Mouse (Mus musculus): Measurements from ENCODE around the gene Keap1. TPM values are rescaled to one million over a fixed set of nuclear protein-coding genes. Genes with fewer than 3 reads are reported as not detected.
"Not testable (repeated sequence)": the region's sequence is repeated elsewhere in the genome, so short reads cannot be mapped to it uniquely, and the experiment has no call there.

Gene Keap1
- total RNA-seq, 4 experiments from 2014 or later, result 52.8 to 60.0 (median 56.6) TPM

- DNase-seq (ENCODE audit: low spot score in 2 of 2), result no peak
These were observed 5.8 kb downstream of the Keap1 start for GRCm38 (mm10) chr9:21233366-21233765.

- no peak for DNase-seq (ENCODE audit: low spot score in 2 of 2)
These were observed 6.3 kb downstream of the Keap1 start for GRCm38 (mm10) chr9:21232867-21233266.

- no peak for DNase-seq (ENCODE audit: low spot score in 2 of 2)
These were observed 7.6 kb downstream of the Keap1 start for GRCm38 (mm10) chr9:21231551-21231950.

GRCm38 (mm10) chr9:21227342-21227741, 11.8 kb downstream of the Keap1 start:
- DNase-seq (ENCODE audit: low spot score in 2 of 2), result no peak

GRCm38 (mm10) chr9:21225415-21225758, 13.8 kb downstream of the Keap1 start:
- DNase-seq (ENCODE audit: low spot score in 2 of 2), result no peak

- no peak for DNase-seq (ENCODE audit: low spot score in 2 of 2)
These were observed 14.4 kb downstream of the Keap1 start for GRCm38 (mm10) chr9:21224576-21225414.

- DNase-seq (ENCODE audit: low spot score in 2 of 2), result no peak
These were observed 15.3 kb downstream of the Keap1 start for GRCm38 (mm10) chr9:21223906-21224305.

GRCm38 (mm10) chr9:21223490-21223889, 15.7 kb downstream of the Keap1 start:
- DNase-seq (ENCODE audit: low spot score in 2 of 2), result not testable (repeated sequence)

- no peak for DNase-seq (ENCODE audit: low spot score in 2 of 2)
These were observed 17.7 kb downstream of the Keap1 start for GRCm38 (mm10) chr9:21221383-21221929.

GRCm38 (mm10) chr9:21220490-21221382, 18.4 kb downstream of the Keap1 start:
- DNase-seq (ENCODE audit: low spot score in 2 of 2), result peak; percentile 91 to 95

GRCm38 (mm10) chr9:21219820-21220219, 19.3 kb downstream of the Keap1 start:
- DNase-seq (ENCODE audit: low spot score in 2 of 2), result no peak

GRCm38 (mm10) chr9:21216050-21216841, 22.9 kb downstream of the Keap1 start:
- peak in 1 of 2 experiments; percentile 60 for DNase-seq (ENCODE audit: low spot score in 2 of 2)

- no peak for DNase-seq (ENCODE audit: low spot score in 2 of 2)
These were observed 25.5 kb downstream of the Keap1 start for GRCm38 (mm10) chr9:21213617-21214190.

GRCm38 (mm10) chr9:21211624-21212023, 27.5 kb downstream of the Keap1 start:
- DNase-seq (ENCODE audit: low spot score in 2 of 2), result no peak

- DNase-seq (ENCODE audit: low spot score in 2 of 2), result no peak
These were observed 28.3 kb downstream of the Keap1 start for GRCm38 (mm10) chr9:21210821-21211220.

GRCm38 (mm10) chr9:21208626-21209025, 30.5 kb downstream of the Keap1 start:
- DNase-seq (ENCODE audit: low spot score in 2 of 2), result no peak

GRCm38 (mm10) chr9:21206848-21207247, 32.3 kb downstream of the Keap1 start:
- DNase-seq (ENCODE audit: low spot score in 2 of 2), result no peak

GRCm38 (mm10) chr9:21204528-21205272, 34.5 kb downstream of the Keap1 start:
- DNase-seq (ENCODE audit: low spot score in 2 of 2), result peak; percentile 48 to 63

- DNase-seq (ENCODE audit: low spot score in 2 of 2), result no peak
These were observed 35.0 kb downstream of the Keap1 start for GRCm38 (mm10) chr9:21204156-21204527.

- DNase-seq (ENCODE audit: low spot score in 2 of 2), result no peak
These were observed 40.2 kb downstream of the Keap1 start for GRCm38 (mm10) chr9:21198960-21199359.

Data from layer of hippocampus, adult 8-10 months (tissue).